Mouse (Mus musculus) limb, embryonic 13.5 days (tissue): ENCODE results near the gene Recql5. TPM values are rescaled to one million over a fixed set of nuclear protein-coding genes. Genes with fewer than 3 reads are reported as not detected.
"Not testable (repeated sequence)": the region's sequence is repeated elsewhere in the genome, so short reads cannot be mapped to it uniquely, and the experiment has no call there.

ENCODE experiments used
- ATAC-seq: fragments of 200-750 bp; cut with Nextera tagmentation; 2 replicates; pipeline ENCODE4 v1.8.0; 2017; ENCODE audit warnings: low read depth, moderate number of reproducible peaks, moderate TSS enrichment; ENCODE audit not compliant: low FRiP score
- H3K27ac ChIP-seq: fragments of 300-500 bp; sonication (generic); 2 replicates; pipeline ENCODE4 v1.5.1; 2015; ENCODE audit warnings: inconsistent platforms, mild to moderate bottlenecking, moderate library complexity
- H3K27me3 ChIP-seq: fragments of 300-500 bp; sonication (generic); 2 replicates; pipeline ENCODE4 v1.6.1; 2015; ENCODE audit warnings: mild to moderate bottlenecking, inconsistent platforms
- H3K36me3 ChIP-seq: fragments of 300-500 bp; sonication (generic); 2 replicates; pipeline ENCODE4 v1.6.1; 2015; ENCODE audit warnings: inconsistent platforms, mild to moderate bottlenecking, moderate library complexity
- H3K4me1 ChIP-seq: fragments of 300-500 bp; sonication (generic); 2 replicates; pipeline ENCODE4 v1.6.1; 2015; ENCODE audit warnings: inconsistent platforms
- H3K4me2 ChIP-seq: fragments of 300-500 bp; sonication (generic); replicated peaks from 2 replicates; pipeline ENCODE4 v1.6.1; 2015; ENCODE audit warnings: inconsistent platforms, mild to moderate bottlenecking, moderate library complexity
- H3K4me3 ChIP-seq: fragments of 300-500 bp; sonication (generic); 2 replicates; pipeline ENCODE4 v1.5.1; 2015; ENCODE audit warnings: moderate library complexity, mild to moderate bottlenecking, inconsistent platforms
- H3K9ac ChIP-seq: fragments of 300-500 bp; sonication (generic); 2 replicates; pipeline ENCODE4 v1.6.1; 2015; ENCODE audit warnings: mild to moderate bottlenecking, inconsistent platforms
- H3K9me3 ChIP-seq: fragments of 300-500 bp; sonication (generic); 2 replicates; pipeline ENCODE4 v1.6.1; 2016; ENCODE audit warnings: inconsistent platforms
- WGBS: fragments of 180-500 bp; shearing (Covaris S2); methylation state at CpG from one replicate; pipeline ENCODE4 v1.1.7; 2015; 5-methylcytosine and 5-hydroxymethylcytosine counted together
- polyA plus RNA-seq: library from polyadenylated mRNA; unstranded; fragments of >200 nt; fragmentation: Nextera tagmentation; extraction: Ambion mirVana; gene quantifications from 2 replicates; pipeline ENCODE4 v1.2.1, GENCODE M21; 2015

The Recql5 gene
- polyA plus RNA-seq, 1 experiment from 2014 or later, result 23.7 TPM

DNA sequence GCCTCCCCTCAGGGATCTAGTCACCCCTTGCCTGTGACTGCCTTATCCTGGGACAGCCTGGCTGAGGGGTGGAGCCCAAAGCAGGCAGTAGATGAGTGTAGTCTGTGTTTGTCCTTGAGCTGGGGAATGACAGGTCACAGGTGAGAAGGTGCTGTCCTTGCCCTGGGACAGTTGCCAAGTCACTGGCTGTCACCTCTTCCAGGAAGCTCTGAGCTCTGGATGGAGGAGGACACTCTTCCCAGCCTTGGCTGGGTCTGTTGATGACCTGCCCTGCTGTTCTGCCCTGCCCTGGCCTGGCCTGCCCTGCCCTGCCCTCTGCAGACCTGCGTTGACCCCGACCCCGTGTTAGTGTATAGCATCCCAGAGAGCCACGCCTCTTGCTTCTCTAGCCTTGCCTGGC is 60.8 kb downstream of the Recql5 start:
- no peak overlapping the region for H3K27ac ChIP-seq
- H3K9me3 ChIP-seq, result no peaks in the 10 kb centered on the region; the same call in 1 of the 2 replicates
- no peak for ATAC-seq
- 62% methylated on average over 4 of the region's 4 CpGs for WGBS
- H3K4me2 ChIP-seq, result no peak overlapping the region
- no peak overlapping the region for H3K4me3 ChIP-seq
- H3K27me3 ChIP-seq, result no peaks in the 10 kb centered on the region
- no peaks in the 10 kb centered on the region for H3K36me3 ChIP-seq
- H3K4me1 ChIP-seq, result no peaks in the 10 kb centered on the region
- no peak overlapping the region for H3K9ac ChIP-seq

DNA sequence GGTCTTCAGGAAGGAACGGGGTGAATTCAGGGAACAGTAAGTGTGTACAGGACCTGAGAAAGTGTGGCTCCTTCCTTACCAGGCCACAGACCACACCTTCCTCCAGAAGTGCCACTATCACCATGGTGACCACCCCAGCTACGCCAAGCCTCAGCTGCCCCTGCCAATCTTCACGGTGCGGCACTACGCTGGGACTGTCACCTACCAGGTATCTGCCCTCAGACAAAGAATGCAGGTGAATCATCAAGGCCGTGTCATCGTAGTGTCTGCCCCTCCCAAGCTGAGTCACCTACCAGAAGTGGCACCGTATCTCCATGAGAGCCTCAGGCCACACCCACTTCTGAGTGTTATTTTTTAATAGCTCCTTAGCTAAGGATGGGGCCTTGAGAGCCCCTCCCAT is 63.9 kb downstream of the Recql5 start:
- no peak for ATAC-seq
- no peak overlapping the region for H3K4me2 ChIP-seq
- 80% methylated on average over 8 of the region's 8 CpGs for WGBS
- H3K27me3 ChIP-seq, result no peaks in the 10 kb centered on the region
- no peaks in the 10 kb centered on the region for H3K4me1 ChIP-seq
- no peaks in the 10 kb centered on the region for H3K36me3 ChIP-seq
- no peak overlapping the region for H3K9ac ChIP-seq
- no peaks in the 10 kb centered on the region; the same call in 1 of the 2 replicates for H3K9me3 ChIP-seq
- no peak overlapping the region for H3K27ac ChIP-seq
- no peak overlapping the region for H3K4me3 ChIP-seq

DNA sequence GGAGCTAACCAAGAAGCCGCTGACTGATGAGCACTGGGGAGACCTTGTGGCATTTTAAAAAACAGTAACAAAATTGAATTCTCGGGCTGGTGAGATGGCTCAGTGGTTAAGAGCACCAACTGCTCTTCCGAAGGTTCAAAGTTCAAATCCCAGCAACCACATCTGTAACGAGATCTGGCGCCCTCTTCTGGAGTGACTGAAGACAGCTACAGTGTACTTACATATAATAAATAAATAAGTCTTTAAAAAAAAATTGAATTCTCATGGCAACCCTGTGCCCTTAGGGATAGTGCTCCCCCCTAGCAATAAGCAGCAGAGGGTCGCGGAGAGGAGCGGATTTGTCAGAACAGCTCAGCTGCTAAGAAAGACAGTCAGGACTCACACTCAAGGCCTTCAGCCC is 69.4 kb downstream of the Recql5 start:
- no peak overlapping the region for H3K27ac ChIP-seq
- H3K4me3 ChIP-seq, result no peak overlapping the region
- H3K4me1 ChIP-seq, result peaks cover 6% of the 10 kb centered on the region; the same call in 1 of the 2 replicates
- H3K9me3 ChIP-seq, result no peaks in the 10 kb centered on the region
- WGBS, result 86% methylated on average over 8 of the region's 8 CpGs
- no peak overlapping the region for H3K9ac ChIP-seq
- no peak overlapping the region for H3K4me2 ChIP-seq
- no peak for ATAC-seq
- H3K27me3 ChIP-seq, result peaks cover 40% of the 10 kb centered on the region
- H3K36me3 ChIP-seq, result no peaks in the 10 kb centered on the region

DNA sequence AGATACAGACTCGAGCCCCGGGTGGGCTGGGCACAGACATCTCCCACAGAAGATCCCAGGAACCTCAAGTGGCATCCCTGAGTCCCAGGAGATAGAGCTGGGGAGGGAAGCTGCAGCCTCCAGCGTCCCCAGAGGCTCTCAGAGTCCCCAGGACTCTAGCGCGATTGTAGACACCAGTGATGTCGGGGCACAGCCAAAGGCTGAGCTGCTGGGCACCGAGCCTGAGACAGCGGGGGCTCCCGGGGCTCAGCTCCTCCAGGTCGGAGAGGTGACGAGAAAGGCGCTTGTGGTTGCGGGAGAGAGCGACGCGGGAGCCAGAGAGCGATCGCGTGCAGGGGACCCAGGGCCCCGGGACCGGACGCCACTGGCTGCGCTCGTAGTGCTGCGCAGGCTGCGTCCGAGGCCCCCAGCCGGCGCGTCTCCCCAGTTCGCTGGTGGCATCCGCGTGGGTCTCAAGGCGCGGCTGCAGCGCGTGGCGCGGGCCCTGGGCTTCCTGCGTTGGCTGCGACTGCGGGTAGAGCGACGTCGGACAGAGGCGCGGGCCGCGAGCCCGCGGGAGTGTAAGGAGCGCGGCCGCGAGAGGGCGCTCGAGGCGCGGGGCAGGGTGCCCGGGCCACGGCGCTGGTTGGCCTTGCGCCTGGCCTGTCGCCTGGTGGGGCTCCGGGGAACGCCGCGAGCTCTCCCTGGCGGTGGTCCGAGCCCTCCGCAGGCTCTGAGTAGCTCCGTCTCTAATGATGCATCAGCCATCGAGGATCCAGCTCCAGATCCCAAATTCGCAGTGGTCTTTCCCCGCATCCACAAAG is 73.9 kb downstream of the Recql5 start:
- Histone ChIP-seq H3K4me1 (peaks cover 10% of the 10 kb centered on the region; the same call in 1 of the 2 replicates), H3K27me3 (peaks cover 72% of the 10 kb centered on the region), H3K36me3 (no peaks in the 10 kb centered on the region), H3K9me3 (no peaks in the 10 kb centered on the region), H3K27ac (no peak overlapping the region), H3K4me3 (peak overlapping the region; percentile 47), H3K4me2 (peak overlapping the region; percentile 68), H3K9ac (peak overlapping the region; percentile 59)
- peak; percentile 79 for ATAC-seq
- 2% methylated on average over 53 of the region's 75 CpGs for WGBS

DNA sequence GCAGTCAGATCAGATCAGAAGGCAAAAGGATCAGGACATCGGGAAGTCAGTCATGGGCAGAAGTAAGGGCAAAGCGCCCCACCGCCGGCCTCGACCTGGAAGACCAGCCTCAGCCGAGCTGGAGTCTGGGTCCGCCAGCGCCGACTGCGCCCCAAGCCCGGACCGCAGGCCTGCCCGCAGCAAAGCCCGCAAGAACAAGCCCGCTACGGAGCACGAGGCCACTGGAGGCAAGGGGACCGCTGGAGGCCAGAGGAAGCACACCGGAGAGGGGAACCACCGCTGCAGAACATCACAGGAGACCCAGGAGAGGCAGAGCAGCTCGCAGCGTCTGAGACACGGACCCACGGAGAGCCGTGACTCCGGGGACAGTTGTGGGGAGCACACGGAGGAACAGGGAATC is 74.9 kb downstream of the Recql5 start, which contains the start of gene Myo15b:
Gene Myo15b, plus strand, starts transcription at position 53 of the 400 bp plus-strand sequence.
- Histone ChIP-seq H3K4me3 (peak within 1 kb of the TSS; percentile 47), H3K4me2 (peak within 1 kb of the TSS; percentile 68), H3K4me1 (peaks cover 10% of the 10 kb centered on the region; the same call in 1 of the 2 replicates), H3K9ac (peak within 1 kb of the TSS; percentile 59), H3K27me3 (peaks cover 72% of the 10 kb centered on the region), H3K9me3 (no peaks in the 10 kb centered on the region), H3K27ac (no peak within 1 kb of the TSS), H3K36me3 (no peaks in the 10 kb centered on the region)
- no peak for ATAC-seq
- 12% methylated on average over 27 of the region's 27 CpGs for WGBS

DNA sequence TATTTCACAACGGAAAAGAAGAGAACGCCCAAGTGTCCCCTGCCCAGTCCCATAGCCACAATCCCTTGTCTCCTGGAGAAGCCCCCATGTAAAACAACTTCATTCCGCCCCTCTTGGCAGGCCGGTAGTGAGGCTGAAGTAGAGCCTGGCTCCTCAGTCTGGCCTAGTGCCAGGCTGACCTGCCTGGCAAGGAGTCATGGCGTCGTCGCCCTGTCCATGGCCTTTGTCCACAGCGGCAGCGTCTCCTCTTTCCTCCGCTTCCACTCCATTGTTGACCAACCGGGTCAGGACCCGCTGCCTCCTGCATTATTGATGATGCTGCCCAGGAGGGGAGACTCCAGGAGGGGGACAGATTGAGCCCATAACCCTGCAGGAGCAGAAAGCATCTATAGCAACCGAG is 75.3 kb downstream of the Recql5 start:
- Histone ChIP-seq H3K4me2 (peak overlapping the region; percentile 68; the same call in 1 of the 2 replicates), H3K4me3 (0 out of 2 replicates have a peak overlapping the region, but pooled peaks have one; percentile 47), H3K27ac (no peak overlapping the region), H3K9me3 (no peaks in the 10 kb centered on the region), H3K27me3 (peaks cover 71% of the 10 kb centered on the region), H3K4me1 (peaks cover 10% of the 10 kb centered on the region; the same call in 1 of the 2 replicates), H3K36me3 (no peaks in the 10 kb centered on the region), H3K9ac (no peak overlapping the region)
- ATAC-seq, result no peak
- 67% methylated on average over 13 of the region's 13 CpGs for WGBS

DNA sequence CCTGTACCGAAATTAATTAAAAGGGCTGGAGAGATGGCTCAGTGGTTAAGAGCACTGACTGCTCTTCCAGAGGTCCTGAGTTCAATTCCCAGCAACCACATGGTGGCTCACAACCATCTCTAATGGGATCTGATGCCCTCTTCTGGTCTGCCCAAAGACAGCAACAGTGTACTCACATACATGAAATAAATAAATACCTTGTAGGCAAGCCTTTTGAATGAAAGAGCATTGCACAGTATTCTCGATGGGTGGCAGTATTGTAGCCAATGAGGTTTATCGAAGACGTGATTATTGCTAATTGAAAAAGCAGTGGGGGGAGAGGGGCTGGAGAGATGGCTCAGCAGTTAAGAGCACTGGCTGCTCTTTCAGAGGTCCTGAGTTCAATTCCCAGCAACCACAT is 76.1 kb downstream of the Recql5 start:
- H3K27ac ChIP-seq, H3K9me3 ChIP-seq, H3K36me3 ChIP-seq, H3K9ac ChIP-seq, ATAC-seq, H3K4me2 ChIP-seq, H3K4me3 ChIP-seq: not testable (repeated sequence)
- 86% methylated on average over 4 of the region's 4 CpGs for WGBS
- H3K27me3 ChIP-seq, result peaks cover 65% of the 10 kb centered on the region
- peaks cover 10% of the 10 kb centered on the region; the same call in 1 of the 2 replicates for H3K4me1 ChIP-seq

DNA sequence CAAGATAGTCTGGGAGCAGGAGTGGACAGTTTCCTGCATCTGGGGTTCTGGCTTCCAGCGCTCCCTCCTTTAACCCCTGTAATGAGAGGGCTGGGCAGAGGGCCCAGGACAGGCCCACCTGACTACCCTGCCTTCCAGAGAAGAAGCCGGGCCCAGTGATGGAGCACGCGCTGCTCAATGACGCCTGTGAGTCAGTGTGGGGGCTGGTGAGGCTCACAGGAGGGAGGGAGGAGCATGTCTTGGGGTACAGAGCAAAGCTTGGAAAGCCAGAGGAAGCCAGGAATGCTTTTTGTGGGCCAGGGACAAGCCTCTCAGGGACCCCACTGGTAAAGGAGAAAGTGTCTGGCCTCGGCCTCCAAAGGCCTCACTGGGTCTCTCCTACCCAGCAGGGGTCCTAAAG is 78.6 kb downstream of the Recql5 start:
- Histone ChIP-seq H3K27ac (no peak overlapping the region), H3K9me3 (no peaks in the 10 kb centered on the region), H3K36me3 (peaks cover 15% of the 10 kb centered on the region), H3K27me3 (peaks cover 40% of the 10 kb centered on the region), H3K4me1 (peaks cover 10% of the 10 kb centered on the region; the same call in 1 of the 2 replicates), H3K4me2 (no peak overlapping the region), H3K4me3 (no peak overlapping the region), H3K9ac (no peak overlapping the region)
- WGBS, result 84% methylated on average over 6 of the region's 6 CpGs
- ATAC-seq, result no peak

DNA sequence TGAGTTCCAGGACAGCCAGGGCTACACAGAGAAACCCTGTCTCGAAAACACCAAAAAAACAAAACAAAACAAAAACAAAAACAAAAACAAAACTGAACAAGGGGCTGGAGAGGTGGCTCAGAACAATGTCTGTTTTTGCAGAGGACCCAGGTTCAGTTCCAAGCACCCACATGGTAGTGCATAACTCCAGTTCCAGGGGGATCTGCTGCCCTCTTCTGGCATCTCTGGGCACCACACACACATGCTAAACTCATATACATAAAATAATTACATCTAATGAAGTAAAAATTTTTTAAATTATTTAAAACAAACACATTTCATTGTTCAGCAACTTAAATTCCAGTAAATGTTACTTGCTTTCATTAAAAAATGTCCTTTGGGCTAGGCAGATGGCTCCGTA is 87.5 kb downstream of the Recql5 start:
- H3K4me3 ChIP-seq, result no peak overlapping the region
- no peak overlapping the region for H3K9ac ChIP-seq
- 90% methylated on average over 2 of the region's 2 CpGs for WGBS
- peaks cover 4% of the 10 kb centered on the region; the same call in 1 of the 2 replicates for H3K9me3 ChIP-seq
- no peak for ATAC-seq
- H3K27me3 ChIP-seq, result no peaks in the 10 kb centered on the region
- H3K4me1 ChIP-seq, result peaks cover 14% of the 10 kb centered on the region
- H3K36me3 ChIP-seq, result peaks cover 15% of the 10 kb centered on the region
- H3K4me2 ChIP-seq, result no peak overlapping the region
- no peak overlapping the region for H3K27ac ChIP-seq

DNA sequence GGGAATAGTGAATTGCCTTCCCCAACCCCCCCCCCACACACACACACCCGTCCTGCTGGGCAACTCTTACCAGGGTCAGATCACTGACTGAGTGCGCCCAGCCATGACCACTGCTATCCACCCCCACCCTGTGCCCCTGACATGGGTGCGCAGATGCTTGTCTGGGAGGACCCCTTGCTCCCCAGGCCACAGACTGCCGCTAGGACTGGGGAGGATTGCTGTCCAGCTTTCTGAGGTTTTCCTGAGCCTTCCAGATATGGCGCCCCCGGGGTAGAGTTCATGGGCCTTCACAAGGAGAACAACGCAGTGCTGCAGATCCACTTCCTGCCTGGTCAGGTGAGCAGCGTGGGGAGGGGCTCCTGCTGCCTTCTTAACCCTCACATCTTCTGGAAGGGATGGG is 89.0 kb downstream of the Recql5 start:
- WGBS, result 75% methylated on average over 8 of the region's 8 CpGs
- no peak overlapping the region for H3K4me3 ChIP-seq
- peaks cover 4% of the 10 kb centered on the region; the same call in 1 of the 2 replicates for H3K9me3 ChIP-seq
- H3K4me1 ChIP-seq, result peaks cover 22% of the 10 kb centered on the region
- no peaks in the 10 kb centered on the region for H3K27me3 ChIP-seq
- no peak for ATAC-seq
- H3K36me3 ChIP-seq, result peaks cover 12% of the 10 kb centered on the region
- H3K27ac ChIP-seq, result no peak overlapping the region
- no peak overlapping the region for H3K9ac ChIP-seq
- H3K4me2 ChIP-seq, result no peak overlapping the region

DNA sequence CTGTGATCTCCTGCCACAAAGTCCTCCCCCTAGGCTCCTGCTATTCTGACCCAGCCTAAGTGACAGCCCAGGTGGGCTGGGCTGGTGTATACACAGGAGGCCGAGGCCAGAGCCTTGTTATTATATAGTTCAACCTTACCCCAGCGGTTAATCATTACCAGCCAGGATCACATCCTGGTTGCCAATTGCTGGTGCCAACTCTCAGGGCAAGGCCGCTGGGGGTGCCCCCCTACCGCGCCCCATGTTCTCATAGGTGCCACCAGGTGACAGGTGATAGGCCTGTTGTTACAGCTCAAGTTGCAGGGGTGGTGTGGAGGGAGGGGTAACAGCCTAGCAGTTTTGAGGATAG is 89.4 kb downstream of the Recql5 start:
- ATAC-seq, result no peak
- Histone ChIP-seq H3K9ac (no peak overlapping the region), H3K27me3 (no peaks in the 10 kb centered on the region), H3K27ac (no peak overlapping the region), H3K4me2 (no peak overlapping the region), H3K9me3 (peaks cover 4% of the 10 kb centered on the region; the same call in 1 of the 2 replicates), H3K4me3 (no peak overlapping the region), H3K4me1 (peaks cover 26% of the 10 kb centered on the region), H3K36me3 (peaks cover 12% of the 10 kb centered on the region)
- WGBS, result 87% methylated on average over 5 of the region's 5 CpGs

DNA sequence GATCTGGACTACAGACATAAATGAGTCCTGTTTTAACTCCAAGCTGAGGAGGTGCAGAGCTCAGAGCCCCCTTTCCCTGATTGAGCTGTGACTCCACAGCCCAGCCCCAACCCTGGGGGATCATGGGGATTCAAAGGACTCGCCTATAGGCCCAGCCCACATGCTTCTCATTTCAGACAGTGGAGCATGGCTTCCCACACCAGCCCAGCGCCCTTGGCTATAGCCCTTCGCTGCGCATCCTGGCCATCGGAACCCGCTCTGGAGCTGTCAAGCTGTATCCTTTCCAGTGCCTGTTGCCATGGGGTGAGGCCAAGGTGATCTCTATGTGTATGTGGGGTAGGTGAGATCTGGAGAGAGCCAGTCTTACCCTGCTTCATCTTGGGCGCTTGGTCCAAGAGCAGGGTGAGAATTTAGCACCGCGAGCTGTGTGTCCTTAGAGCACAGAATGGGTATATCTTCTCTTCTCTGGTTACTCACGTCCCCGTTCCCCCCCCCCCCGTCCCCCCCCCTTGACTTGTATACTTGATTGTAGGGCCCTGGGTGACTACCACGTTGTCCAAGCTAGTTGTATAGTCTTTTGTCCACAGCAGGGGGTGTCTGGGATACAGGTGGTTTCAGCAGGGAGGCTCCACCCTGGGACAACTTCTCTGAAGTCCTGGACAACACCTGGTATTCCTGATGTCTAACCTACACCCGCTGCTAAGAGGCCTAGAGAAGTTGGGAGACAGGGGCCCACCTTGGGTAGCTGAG is 90.0 kb downstream of the Recql5 start:
- no peak overlapping the region for H3K27ac ChIP-seq
- no peak overlapping the region for H3K9ac ChIP-seq
- 81% methylated on average over 11 of the region's 14 CpGs for WGBS
- H3K27me3 ChIP-seq, result no peaks in the 10 kb centered on the region
- H3K9me3 ChIP-seq, result peaks cover 4% of the 10 kb centered on the region; the same call in 1 of the 2 replicates
- ATAC-seq, result no peak
- peaks cover 29% of the 10 kb centered on the region for H3K4me1 ChIP-seq
- peaks cover 12% of the 10 kb centered on the region for H3K36me3 ChIP-seq
- no peak overlapping the region for H3K4me3 ChIP-seq
- H3K4me2 ChIP-seq, result no peak overlapping the region
